Mouse (Mus musculus): Measurements from ENCODE around the gene Orm1. TPM values are rescaled to one million over a fixed set of nuclear protein-coding genes. Genes with fewer than 3 reads are reported as not detected.
"Not testable (repeated sequence)": the region's sequence is repeated elsewhere in the genome, so short reads cannot be mapped to it uniquely, and the experiment has no call there.

Gene Orm1
- polyA plus RNA-seq, 1 experiment from 2014 or later = not detected

DNA sequence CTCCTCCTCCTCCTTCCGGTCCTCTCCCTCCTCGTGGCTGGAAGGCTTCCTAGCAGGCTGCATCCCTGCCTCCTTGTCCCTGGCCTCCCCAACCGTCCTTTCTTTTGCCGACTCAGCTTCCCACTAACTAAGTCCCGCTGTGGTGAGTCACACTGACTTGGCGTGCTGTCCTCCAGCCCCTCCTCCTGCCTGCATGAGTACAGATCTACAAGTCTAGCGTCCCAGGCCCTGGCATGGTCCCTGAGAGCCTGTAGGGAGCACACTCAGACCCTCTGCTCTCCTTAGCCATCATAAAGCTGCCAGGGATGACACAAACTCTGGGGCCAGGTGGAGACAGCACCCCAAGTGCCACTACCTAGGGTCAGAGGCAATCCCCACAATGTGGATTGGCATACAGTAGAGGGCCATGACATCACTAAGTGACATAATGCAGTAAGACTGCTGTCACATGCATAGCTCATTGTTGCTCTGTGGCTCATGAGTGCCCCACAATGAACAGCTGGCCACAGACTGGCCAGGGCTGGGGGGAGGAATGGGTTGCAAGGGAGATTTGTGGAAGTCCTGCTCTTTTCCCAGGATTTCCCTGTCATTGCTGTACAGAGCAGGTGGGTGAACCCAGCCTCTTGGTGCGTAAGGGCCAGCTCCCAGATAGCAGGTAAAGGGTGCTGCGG lies 28.1 kb upstream of the Orm1 start:
- Histone ChIP-seq H3K4me3 (no peak overlapping the region), H3K27me3 (no peaks in the 10 kb centered on the region), H3K27ac (no peak overlapping the region), H3K9me3 (no peaks in the 10 kb centered on the region), H3K4me1 (no peaks in the 10 kb centered on the region), H3K9ac (no peak overlapping the region), H3K4me2 (replicated peaks) (no peak overlapping the region), H3K36me3 (peaks cover 55% of the 10 kb centered on the region)
- no peak for ATAC-seq (ENCODE audit: insufficient number of reproducible peaks, insufficient read depth, low FRiP score, low TSS enrichment)
- 72% methylated on average over 9 of the region's 9 CpGs for WGBS

DNA sequence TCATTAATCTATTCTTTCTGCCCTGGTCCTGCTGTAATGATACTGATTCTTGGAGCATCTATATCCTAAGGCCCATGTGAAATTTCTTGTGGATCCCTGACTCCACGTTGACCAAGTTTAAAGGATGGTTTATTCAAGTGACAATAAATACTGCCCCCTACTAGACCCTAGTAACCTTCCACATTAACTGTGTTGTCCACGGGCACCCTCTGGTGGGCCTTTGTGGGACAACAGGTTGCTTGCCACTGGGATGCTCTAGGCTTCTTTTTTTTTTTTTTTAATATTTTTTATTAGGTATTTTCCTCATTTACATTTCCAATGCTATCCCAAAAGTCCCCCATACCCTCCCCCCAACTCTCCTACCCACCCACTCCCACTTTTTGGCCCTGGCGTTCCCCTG lies 24.8 kb upstream of the Orm1 start:
- not testable (repeated sequence) for H3K9ac ChIP-seq; H3K4me2 ChIP-seq (replicated peaks); H3K9me3 ChIP-seq; H3K27ac ChIP-seq; H3K4me1 ChIP-seq; H3K4me3 ChIP-seq; H3K27me3 ChIP-seq; ATAC-seq (ENCODE audit: insufficient number of reproducible peaks, insufficient read depth, low FRiP score, low TSS enrichment)
- H3K36me3 ChIP-seq = peaks cover 71% of the 10 kb centered on the region
- 25% methylated on average over 3 of the region's 3 CpGs for WGBS

DNA sequence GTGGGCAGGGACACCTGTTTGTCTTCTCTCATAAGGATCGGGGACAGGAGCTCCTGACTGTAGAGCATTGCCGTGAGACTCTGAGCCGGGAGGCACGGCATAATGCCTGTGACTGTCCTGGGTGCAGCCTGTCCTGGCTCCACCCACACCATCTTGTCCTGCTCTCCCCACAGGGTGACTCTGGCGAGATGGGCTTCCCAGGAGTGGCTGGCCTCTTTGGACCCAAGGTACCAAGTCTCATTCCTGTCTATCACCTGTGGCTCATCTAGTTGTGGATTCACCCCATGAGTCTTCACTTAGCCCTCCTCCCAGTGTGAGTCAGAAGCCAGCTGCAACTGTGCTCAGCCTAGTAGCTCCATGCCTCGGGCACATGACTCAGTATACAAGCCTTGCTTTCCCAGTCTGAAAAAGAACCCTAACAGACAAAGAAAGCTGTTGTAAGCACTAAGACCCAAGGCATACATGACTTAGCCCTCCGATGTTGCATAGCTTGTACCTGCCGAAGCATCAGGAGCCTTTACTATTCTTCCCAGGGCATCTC lies 21.0 kb upstream of the Orm1 start:
- peaks cover 72% of the 10 kb centered on the region for H3K36me3 ChIP-seq
- H3K4me2 ChIP-seq (replicated peaks) = no peak overlapping the region
- WGBS = 75% methylated on average over 8 of the region's 8 CpGs
- no peaks in the 10 kb centered on the region for H3K27me3 ChIP-seq
- ATAC-seq (ENCODE audit: insufficient number of reproducible peaks, insufficient read depth, low FRiP score, low TSS enrichment) = no peak
- no peaks in the 10 kb centered on the region for H3K9me3 ChIP-seq
- no peak overlapping the region for H3K9ac ChIP-seq
- no peak overlapping the region for H3K27ac ChIP-seq
- H3K4me3 ChIP-seq = no peak overlapping the region
- no peaks in the 10 kb centered on the region for H3K4me1 ChIP-seq

DNA sequence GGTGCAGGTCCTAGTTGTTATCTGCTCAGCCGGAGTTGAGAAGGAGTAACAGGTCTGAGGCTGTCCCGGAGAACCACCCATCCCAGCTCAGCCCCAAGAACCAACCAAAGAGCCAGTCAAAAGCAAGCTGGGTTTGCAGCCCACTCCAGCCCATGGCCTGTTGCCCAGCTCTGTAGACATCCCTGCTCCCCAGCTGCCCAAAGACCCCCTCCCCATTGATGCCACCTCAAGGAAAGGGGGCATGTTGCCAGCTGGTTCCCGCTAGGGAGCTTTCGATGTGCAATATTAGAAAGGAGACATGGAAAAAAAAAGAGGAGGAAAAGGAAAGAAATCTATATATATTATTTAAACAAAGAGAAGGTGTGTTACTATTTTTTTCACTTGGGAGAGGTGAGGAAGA lies 11.0 kb upstream of the Orm1 start:
- H3K27ac ChIP-seq = no peak overlapping the region
- ATAC-seq (ENCODE audit: insufficient number of reproducible peaks, insufficient read depth, low FRiP score, low TSS enrichment) = no peak
- H3K4me2 ChIP-seq (replicated peaks) = no peak overlapping the region
- no peaks in the 10 kb centered on the region for H3K9me3 ChIP-seq
- H3K4me3 ChIP-seq = no peak overlapping the region
- H3K4me1 ChIP-seq = no peaks in the 10 kb centered on the region
- H3K36me3 ChIP-seq = peaks cover 36% of the 10 kb centered on the region
- WGBS = 91% methylated on average over 4 of the region's 4 CpGs
- no peaks in the 10 kb centered on the region for H3K27me3 ChIP-seq
- H3K9ac ChIP-seq = no peak overlapping the region

DNA sequence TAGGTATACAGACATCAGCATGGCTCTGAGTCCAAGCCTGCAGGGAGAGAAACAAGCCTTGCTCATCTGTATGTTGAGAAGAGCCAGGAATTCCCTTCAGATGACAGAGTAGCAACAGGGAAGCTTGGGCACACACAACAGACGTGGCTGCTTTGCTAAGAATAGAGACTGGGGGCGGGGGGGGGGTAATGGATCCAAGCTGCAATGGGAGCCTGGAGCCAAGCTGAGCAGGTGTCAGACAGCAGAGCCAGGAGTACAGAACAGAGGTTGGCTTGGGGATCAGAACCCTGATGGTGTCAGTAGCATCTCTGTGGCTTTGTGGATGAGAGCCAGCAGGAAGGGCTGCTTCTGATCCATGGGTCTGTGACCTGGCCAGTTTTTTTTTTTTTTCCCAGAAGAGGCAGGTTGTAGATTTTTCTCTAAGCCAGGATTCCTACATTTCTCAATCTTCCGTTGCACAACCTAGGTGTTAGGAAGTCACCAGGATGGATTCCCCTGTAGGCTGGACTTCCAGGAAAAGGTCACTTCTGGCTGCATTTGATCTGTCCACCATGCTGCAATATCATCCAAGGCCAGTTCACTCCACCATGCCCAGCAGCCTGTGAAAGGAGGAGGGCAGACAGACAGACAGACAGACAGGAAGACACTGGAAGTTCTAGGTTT lies 5.8 kb upstream of the Orm1 start:
- Histone ChIP-seq H3K27me3 (no peaks in the 10 kb centered on the region), H3K27ac (no peak overlapping the region), H3K9ac (no peak overlapping the region), H3K4me2 (replicated peaks) (no peak overlapping the region), H3K36me3 (peaks cover 1% of the 10 kb centered on the region), H3K9me3 (no peaks in the 10 kb centered on the region), H3K4me1 (no peaks in the 10 kb centered on the region), H3K4me3 (no peak overlapping the region)
- 64% methylated on average over 3 of the region's 3 CpGs for WGBS
- ATAC-seq (ENCODE audit: insufficient number of reproducible peaks, insufficient read depth, low FRiP score, low TSS enrichment) = no peak

DNA sequence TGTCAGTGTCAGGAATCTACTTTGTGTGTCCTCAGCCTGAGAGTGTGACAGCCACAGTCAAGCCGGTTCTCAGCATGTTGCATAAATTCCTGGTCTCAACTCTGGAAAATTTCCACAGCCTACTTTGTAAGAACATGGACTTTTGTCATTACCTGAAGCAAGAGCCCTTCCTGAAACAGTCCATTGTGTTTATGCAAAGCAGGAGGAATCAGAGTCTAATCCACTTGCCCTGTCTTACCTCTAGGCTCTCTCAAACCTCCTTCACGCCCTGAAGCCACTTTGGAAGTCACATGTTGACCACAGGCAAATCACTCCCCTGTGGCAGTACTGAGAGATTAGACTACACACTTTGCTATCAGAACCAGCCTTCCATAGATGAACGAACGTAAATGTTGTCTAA lies 1.9 kb upstream of the Orm1 start:
- H3K27ac ChIP-seq = no peak overlapping the region
- H3K4me2 ChIP-seq (replicated peaks) = no peak overlapping the region
- ATAC-seq (ENCODE audit: insufficient number of reproducible peaks, insufficient read depth, low FRiP score, low TSS enrichment) = no peak
- no peak overlapping the region for H3K9ac ChIP-seq
- no peak overlapping the region for H3K4me3 ChIP-seq
- H3K36me3 ChIP-seq = no peaks in the 10 kb centered on the region
- WGBS = 60% methylated on average over 4 of the region's 4 CpGs
- no peaks in the 10 kb centered on the region for H3K4me1 ChIP-seq
- no peaks in the 10 kb centered on the region for H3K9me3 ChIP-seq
- no peaks in the 10 kb centered on the region for H3K27me3 ChIP-seq

DNA sequence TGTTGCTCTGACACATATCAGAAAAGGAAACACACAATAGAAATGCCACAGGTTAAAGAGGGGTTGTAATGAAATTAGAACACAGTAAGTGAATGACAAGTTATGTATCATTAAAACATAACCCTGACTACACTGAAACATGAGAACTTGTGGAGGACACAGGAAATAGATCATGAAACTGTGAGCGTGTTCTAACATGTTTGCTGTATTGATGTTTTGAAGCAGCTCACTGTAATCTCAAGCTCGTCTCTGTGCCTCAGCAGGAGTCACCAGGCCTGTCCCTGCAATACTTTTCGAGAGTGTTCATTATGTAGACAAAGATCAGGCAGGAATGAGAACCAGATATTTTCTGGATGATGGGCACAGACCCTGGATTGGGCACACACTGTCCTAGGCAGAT lies 752 bp upstream of the Orm1 start:
- ATAC-seq (ENCODE audit: insufficient number of reproducible peaks, insufficient read depth, low FRiP score, low TSS enrichment) = no peak
- no peaks in the 10 kb centered on the region for H3K9me3 ChIP-seq
- no peaks in the 10 kb centered on the region for H3K27me3 ChIP-seq
- H3K27ac ChIP-seq = no peak overlapping the region
- no peak overlapping the region for H3K4me3 ChIP-seq
- no peak overlapping the region for H3K4me2 ChIP-seq (replicated peaks)
- H3K36me3 ChIP-seq = no peaks in the 10 kb centered on the region
- H3K9ac ChIP-seq = no peak overlapping the region
- no peaks in the 10 kb centered on the region for H3K4me1 ChIP-seq
- WGBS = 55% methylated on average over 3 of the region's 3 CpGs

DNA sequence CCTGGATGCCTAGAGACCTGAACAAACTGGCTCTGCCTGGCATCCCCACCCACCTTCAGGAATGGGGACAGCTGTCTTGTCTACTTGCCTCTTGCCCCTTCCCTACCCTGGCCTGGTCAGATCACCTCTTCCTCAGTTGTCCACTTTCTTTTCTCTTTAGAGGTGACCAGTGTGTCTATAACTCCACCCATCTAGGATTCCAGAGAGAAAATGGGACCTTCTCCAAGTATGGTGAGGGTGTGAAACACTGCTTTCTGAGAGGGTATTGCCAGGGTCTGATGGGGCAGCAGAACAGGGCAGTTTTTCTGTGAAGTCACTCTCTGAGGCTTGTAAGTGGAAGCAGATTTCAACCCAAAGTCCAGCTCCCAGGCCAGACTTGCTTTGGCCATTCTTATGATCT lies 901 bp downstream of the Orm1 start:
- Histone ChIP-seq H3K4me2 (replicated peaks) (no peak overlapping the region), H3K36me3 (no peaks in the 10 kb centered on the region), H3K27ac (no peak overlapping the region), H3K9me3 (no peaks in the 10 kb centered on the region), H3K4me3 (no peak overlapping the region), H3K9ac (no peak overlapping the region), H3K4me1 (no peaks in the 10 kb centered on the region), H3K27me3 (no peaks in the 10 kb centered on the region)
- no peak for ATAC-seq (ENCODE audit: insufficient number of reproducible peaks, insufficient read depth, low FRiP score, low TSS enrichment)

DNA sequence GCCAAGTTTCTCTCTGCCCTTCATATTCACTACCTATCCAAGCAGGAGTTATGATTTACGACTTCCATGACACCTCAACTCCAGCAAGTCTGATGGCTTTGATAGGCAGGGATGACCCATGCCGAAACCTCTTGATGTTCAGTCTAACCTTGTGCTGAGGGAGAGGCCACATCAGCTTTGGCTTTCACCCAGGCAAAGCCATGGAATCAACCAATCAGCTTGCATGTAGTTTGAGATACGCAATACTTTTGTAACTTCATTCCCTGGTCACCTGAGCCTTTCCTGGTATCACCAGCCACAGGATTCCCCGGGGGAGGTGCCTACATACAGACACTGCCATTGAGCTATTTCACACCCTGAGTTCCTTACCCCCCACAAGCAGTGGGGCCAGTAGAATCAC lies 2.3 kb downstream of the Orm1 start:
- Histone ChIP-seq H3K4me3 (no peak overlapping the region), H3K4me2 (replicated peaks) (no peak overlapping the region), H3K27me3 (no peaks in the 10 kb centered on the region), H3K9ac (no peak overlapping the region), H3K27ac (no peak overlapping the region), H3K9me3 (no peaks in the 10 kb centered on the region), H3K4me1 (no peaks in the 10 kb centered on the region), H3K36me3 (no peaks in the 10 kb centered on the region)
- 89% methylated on average over 4 of the region's 4 CpGs for WGBS
- ATAC-seq (ENCODE audit: insufficient number of reproducible peaks, insufficient read depth, low FRiP score, low TSS enrichment) = no peak

DNA sequence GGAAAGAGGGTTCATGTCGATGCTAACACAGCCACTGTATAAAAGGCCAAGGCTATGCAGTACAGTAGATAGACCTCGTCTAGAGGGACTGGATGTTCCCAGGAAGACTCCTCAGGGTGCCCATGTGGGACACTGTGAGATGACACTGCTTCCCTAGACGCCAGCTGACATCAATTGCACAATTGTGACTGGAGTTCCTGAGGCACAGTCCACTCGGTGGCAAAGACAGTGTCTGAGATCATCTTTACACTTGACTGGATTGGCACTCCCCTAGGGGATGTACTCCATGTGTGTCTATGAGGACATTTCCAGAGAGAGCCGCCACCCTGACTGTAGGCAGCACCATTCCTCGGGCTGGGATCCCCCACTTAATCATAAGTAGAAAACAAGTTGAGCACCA lies 4.2 kb downstream of the Orm1 start:
- ATAC-seq (ENCODE audit: insufficient number of reproducible peaks, insufficient read depth, low FRiP score, low TSS enrichment) = no peak
- WGBS = 67% methylated on average over 6 of the region's 6 CpGs
- Histone ChIP-seq H3K9me3 (no peaks in the 10 kb centered on the region), H3K4me3 (no peak overlapping the region), H3K4me1 (no peaks in the 10 kb centered on the region), H3K27me3 (no peaks in the 10 kb centered on the region), H3K4me2 (replicated peaks) (no peak overlapping the region), H3K27ac (no peak overlapping the region), H3K36me3 (no peaks in the 10 kb centered on the region), H3K9ac (no peak overlapping the region)

DNA sequence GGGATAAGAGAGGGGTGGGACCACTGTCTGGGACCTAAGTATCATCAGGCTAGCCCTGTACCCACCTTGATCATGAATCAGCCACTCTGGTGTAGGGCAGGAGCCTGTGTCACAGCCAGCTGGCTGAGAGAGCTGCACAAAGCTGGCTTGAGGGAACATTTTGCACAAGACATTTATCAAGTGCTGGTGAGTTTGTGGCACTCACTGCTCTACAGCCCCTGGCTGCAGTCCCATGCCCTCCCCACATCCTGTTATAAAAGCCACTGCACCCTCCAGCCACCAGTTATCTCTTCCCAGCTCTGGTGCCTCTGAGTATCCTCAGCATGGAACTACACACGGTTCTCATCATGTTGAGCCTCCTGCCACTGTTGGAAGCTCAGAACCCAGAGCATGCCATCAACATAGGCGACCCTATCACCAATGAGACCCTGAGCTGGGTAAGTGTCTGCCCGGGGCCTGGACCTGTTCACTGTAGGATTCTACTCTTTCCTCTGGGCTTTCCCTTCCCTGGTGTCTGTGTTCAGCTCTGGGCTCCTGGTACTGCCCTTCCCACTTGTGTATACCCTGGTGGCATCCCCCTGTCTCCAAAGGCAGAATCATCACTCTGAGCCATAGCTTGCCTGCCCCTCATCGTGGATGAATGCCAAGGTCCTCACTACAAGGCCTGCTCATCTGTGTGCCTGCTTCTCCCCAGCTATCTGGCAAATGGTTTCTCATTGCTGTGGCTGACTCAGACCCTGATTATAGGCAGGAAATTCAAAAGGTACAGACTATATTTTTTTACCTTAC lies 11.7 kb downstream of the Orm1 start, which contains the start of gene Orm3:
Gene Orm3, plus strand, starts transcription at position 286 of the 789 bp plus-strand sequence.
- H3K36me3 ChIP-seq = no peaks in the 10 kb centered on the region
- no peaks in the 10 kb centered on the region for H3K27me3 ChIP-seq
- H3K4me2 ChIP-seq (replicated peaks) = no peak within 1 kb of the TSS
- 88% methylated on average over 4 of the region's 4 CpGs for WGBS
- no peak within 1 kb of the TSS for H3K4me3 ChIP-seq
- no peak within 1 kb of the TSS for H3K27ac ChIP-seq
- H3K4me1 ChIP-seq = no peaks in the 10 kb centered on the region
- H3K9me3 ChIP-seq = no peaks in the 10 kb centered on the region
- no peak for ATAC-seq (ENCODE audit: insufficient number of reproducible peaks, insufficient read depth, low FRiP score, low TSS enrichment)
- H3K9ac ChIP-seq = no peak within 1 kb of the TSS

All from embryonic facial prominence, embryonic 12.5 days (tissue).